Mouse (Mus musculus) heart, adult 10 weeks (tissue): Measurements from ENCODE around the gene Bex4. TPM values are rescaled to one million over a fixed set of nuclear protein-coding genes. Genes with fewer than 3 reads are reported as not detected.

Experiments
- polyA plus RNA-seq: library from polyadenylated mRNA; stranded (reverse); fragments of 350-450 nt; fragmentation: Illumina TruSeq; extraction: RNeasy Lipid Tissue Mini Kit (QIAGEN cat#74804); gene quantifications from one replicate; pipeline ENCODE4 v1.2.3, GENCODE M21; 2014; ENCODE audit warnings: low read depth, low replicate concordance

Bex4 gene
- 1.9 TPM for polyA plus RNA-seq

GRCm38 (mm10) chrX:136138827-136139639, at the start of gene Bex4:
TSS of gene Bex4 (plus strand) at chrX:136138996.

DNA sequence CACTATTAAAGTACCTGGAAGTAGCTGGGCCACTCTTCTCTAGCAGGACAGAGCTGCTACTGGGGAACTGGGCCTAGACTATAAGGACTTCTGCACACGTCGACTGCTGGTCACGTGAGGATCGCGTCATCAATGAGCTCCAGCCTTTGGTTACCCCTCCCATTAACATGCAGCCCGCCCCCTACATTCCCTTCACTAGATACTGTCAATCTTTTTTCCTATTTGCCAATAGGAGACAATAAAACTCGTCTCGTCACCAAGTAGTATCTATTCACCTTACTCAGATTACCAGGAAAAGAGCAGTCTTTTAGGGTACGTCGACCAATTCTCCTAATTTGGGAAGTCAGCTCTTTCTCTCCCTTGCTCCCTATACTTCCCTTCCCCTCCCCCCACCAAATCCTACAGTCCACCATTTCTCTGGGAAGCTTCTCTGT, 33.3 kb downstream of the Bex4 start, which contains the start of gene Tceal8:
Gene Tceal8, minus strand, starts transcription at position 225 of the 434 bp plus-strand sequence.

Other genes starting within 250 kb of the Bex4 start
- 2.3 TPM for gene Arxes2, start 145.2 kb upstream of the Bex4 start, polyA plus RNA-seq
- gene Arxes1, start 105.6 kb upstream of the Bex4 start, polyA plus RNA-seq: 0.37 TPM
- 0.94 TPM for gene Bex2, start 70.8 kb upstream of the Bex4 start, polyA plus RNA-seq
- 0.13 TPM for gene Nxf3, start 53.7 kb upstream of the Bex4 start, polyA plus RNA-seq
- 39.2 TPM for gene Tceal8, start 33.3 kb downstream of the Bex4 start, polyA plus RNA-seq
- 3.0 TPM for gene Tceal5, start 64.9 kb downstream of the Bex4 start, polyA plus RNA-seq
- gene Tceal7, start 75.8 kb downstream of the Bex4 start, polyA plus RNA-seq: 0.84 TPM
- gene Bex1, start 76.5 kb downstream of the Bex4 start, polyA plus RNA-seq: 5.1 TPM
- 41.3 TPM for gene Tceal9, start 106.1 kb downstream of the Bex4 start, polyA plus RNA-seq
- 15.8 TPM for gene Bex3, start 131.3 kb downstream of the Bex4 start, polyA plus RNA-seq